Mouse (Mus musculus): ENCODE measurements around the gene Ccdc85a. TPM values are rescaled to one million over a fixed set of nuclear protein-coding genes. Genes with fewer than 3 reads are reported as not detected.

Ccdc85a gene
- polyA plus RNA-seq, 1 experiment from 2014 or later: 0.75 TPM

GRCm38 (mm10) chr11:28533286-28533685 is 50.8 kb downstream of the Ccdc85a start:
- H3K27me3 ChIP-seq (ENCODE audit: control insufficient read depth, insufficient read depth, low read length): no peaks in the 10 kb centered on the region
- H3K27ac ChIP-seq (replicated peaks): no peak overlapping the region
- H3K4me2 ChIP-seq (replicated peaks; ENCODE audit: low read depth): no peak overlapping the region
- WGBS: 76% methylated on average over 2 of the region's 2 CpGs
- no peak overlapping the region for H3K4me3 ChIP-seq (ENCODE audit: low read depth, low read length)
- no peak overlapping the region for H3K9ac ChIP-seq (ENCODE audit: low read length)
- no peaks in the 10 kb centered on the region for H3K36me3 ChIP-seq (ENCODE audit: control insufficient read depth, insufficient read depth, low read length)
- H3K4me1 ChIP-seq (replicated peaks; ENCODE audit: control insufficient read depth, insufficient read depth): no peaks in the 10 kb centered on the region
- ATAC-seq (ENCODE audit: low FRiP score, low TSS enrichment): no peak
- no peaks in the 10 kb centered on the region for H3K9me3 ChIP-seq (ENCODE audit: control insufficient read depth, low read length)
- DNase-seq (ENCODE audit: low spot score): no peak
- TF ChIP-seq EP300 (optimal IDR thresholded peaks at IDR 0.05) (no peak), CTCF (IDR thresholded peaks at IDR 0.05; ENCODE audit: low read depth) (no peak)

- no peak for DNase-seq (ENCODE audit: low spot score)
These were observed 82.9 kb downstream of the Ccdc85a start for GRCm38 (mm10) chr11:28501190-28501589.

GRCm38 (mm10) chr11:28497034-28497433 is 87.1 kb downstream of the Ccdc85a start:
- no peak for DNase-seq (ENCODE audit: low spot score)
- no peak for ATAC-seq (ENCODE audit: low FRiP score, low TSS enrichment)
- Histone ChIP-seq H3K36me3 (ENCODE audit: control insufficient read depth, insufficient read depth, low read length) (no peaks in the 10 kb centered on the region), H3K9me3 (ENCODE audit: control insufficient read depth, low read length) (no peaks in the 10 kb centered on the region), H3K9ac (ENCODE audit: low read length) (no peak overlapping the region), H3K4me3 (ENCODE audit: low read depth, low read length) (no peak overlapping the region), H3K4me1 (replicated peaks; ENCODE audit: control insufficient read depth, insufficient read depth) (no peaks in the 10 kb centered on the region), H3K27me3 (ENCODE audit: control insufficient read depth, insufficient read depth, low read length) (no peaks in the 10 kb centered on the region), H3K27ac (replicated peaks) (no peak overlapping the region), H3K4me2 (replicated peaks; ENCODE audit: low read depth) (no peak overlapping the region)
- TF ChIP-seq CTCF (IDR thresholded peaks at IDR 0.05; ENCODE audit: low read depth) (no peak), EP300 (optimal IDR thresholded peaks at IDR 0.05) (no peak)

More at GRCm38 (mm10) chr11:28501190-28501589, 82.9 kb downstream of the Ccdc85a start:
- H3K36me3 ChIP-seq (ENCODE audit: control insufficient read depth, insufficient read depth, low read length): no peaks in the 10 kb centered on the region
- ATAC-seq (ENCODE audit: low FRiP score, low TSS enrichment): no peak
- no peak overlapping the region for H3K9ac ChIP-seq (ENCODE audit: low read length)
- no peaks in the 10 kb centered on the region for H3K9me3 ChIP-seq (ENCODE audit: control insufficient read depth, low read length)
- H3K4me1 ChIP-seq (replicated peaks; ENCODE audit: control insufficient read depth, insufficient read depth): no peaks in the 10 kb centered on the region
- H3K4me3 ChIP-seq (ENCODE audit: low read depth, low read length): no peak overlapping the region
- TF ChIP-seq EP300 (optimal IDR thresholded peaks at IDR 0.05) (no peak), CTCF (IDR thresholded peaks at IDR 0.05; ENCODE audit: low read depth) (no peak)
- H3K27ac ChIP-seq (replicated peaks): no peak overlapping the region
- H3K27me3 ChIP-seq (ENCODE audit: control insufficient read depth, insufficient read depth, low read length): no peaks in the 10 kb centered on the region
- no peak overlapping the region for H3K4me2 ChIP-seq (replicated peaks; ENCODE audit: low read depth)

- Histone ChIP-seq H3K4me1 (replicated peaks; ENCODE audit: control insufficient read depth, insufficient read depth) (no peaks in the 10 kb centered on the region), H3K9ac (ENCODE audit: low read length) (no peak overlapping the region), H3K4me3 (ENCODE audit: low read depth, low read length) (no peak overlapping the region), H3K36me3 (ENCODE audit: control insufficient read depth, insufficient read depth, low read length) (no peaks in the 10 kb centered on the region), H3K27ac (replicated peaks) (no peak overlapping the region), H3K27me3 (ENCODE audit: control insufficient read depth, insufficient read depth, low read length) (no peaks in the 10 kb centered on the region), H3K4me2 (replicated peaks; ENCODE audit: low read depth) (no peak overlapping the region), H3K9me3 (ENCODE audit: control insufficient read depth, low read length) (no peaks in the 10 kb centered on the region)
- no peak for TF ChIP-seq EP300 (optimal IDR thresholded peaks at IDR 0.05)
- no peak for TF ChIP-seq CTCF (IDR thresholded peaks at IDR 0.05; ENCODE audit: low read depth)
- ATAC-seq (ENCODE audit: low FRiP score, low TSS enrichment) (no peak), DNase-seq (ENCODE audit: low spot score) (no peak)
These were observed 90.8 kb downstream of the Ccdc85a start for GRCm38 (mm10) chr11:28493362-28493761.

- Histone ChIP-seq H3K27me3 (ENCODE audit: control insufficient read depth, insufficient read depth, low read length) (no peaks in the 10 kb centered on the region), H3K4me2 (replicated peaks; ENCODE audit: low read depth) (no peak overlapping the region), H3K9ac (ENCODE audit: low read length) (no peak overlapping the region), H3K36me3 (ENCODE audit: control insufficient read depth, insufficient read depth, low read length) (no peaks in the 10 kb centered on the region), H3K9me3 (ENCODE audit: control insufficient read depth, low read length) (no peaks in the 10 kb centered on the region), H3K4me1 (replicated peaks; ENCODE audit: control insufficient read depth, insufficient read depth) (no peaks in the 10 kb centered on the region), H3K4me3 (ENCODE audit: low read depth, low read length) (no peak overlapping the region), H3K27ac (replicated peaks) (no peak overlapping the region)
- TF ChIP-seq EP300 (optimal IDR thresholded peaks at IDR 0.05) (no peak), CTCF (IDR thresholded peaks at IDR 0.05; ENCODE audit: low read depth) (no peak)
- no peak for ATAC-seq (ENCODE audit: low FRiP score, low TSS enrichment)
- DNase-seq (ENCODE audit: low spot score): no peak
- WGBS: 73% methylated on average over 1 of the region's 1 CpGs
These were observed 92.8 kb downstream of the Ccdc85a start for GRCm38 (mm10) chr11:28491330-28491729.

- no peaks in the 10 kb centered on the region for H3K4me1 ChIP-seq (replicated peaks; ENCODE audit: control insufficient read depth, insufficient read depth)
- H3K27me3 ChIP-seq (ENCODE audit: control insufficient read depth, insufficient read depth, low read length): no peaks in the 10 kb centered on the region
- H3K4me2 ChIP-seq (replicated peaks; ENCODE audit: low read depth): no peak overlapping the region
- WGBS: 65% methylated on average over 4 of the region's 4 CpGs
- DNase-seq (ENCODE audit: low spot score) (no peak), ATAC-seq (ENCODE audit: low FRiP score, low TSS enrichment) (no peak)
- H3K27ac ChIP-seq (replicated peaks): no peak overlapping the region
- no peaks in the 10 kb centered on the region for H3K36me3 ChIP-seq (ENCODE audit: control insufficient read depth, insufficient read depth, low read length)
- H3K4me3 ChIP-seq (ENCODE audit: low read depth, low read length): no peak overlapping the region
- H3K9me3 ChIP-seq (ENCODE audit: control insufficient read depth, low read length): no peaks in the 10 kb centered on the region
- H3K9ac ChIP-seq (ENCODE audit: low read length): no peak overlapping the region
- no peak for TF ChIP-seq EP300 (optimal IDR thresholded peaks at IDR 0.05)
- TF ChIP-seq CTCF (IDR thresholded peaks at IDR 0.05; ENCODE audit: low read depth): no peak
These were observed 99.9 kb downstream of the Ccdc85a start for GRCm38 (mm10) chr11:28484083-28484729.
